Mouse (Mus musculus) embryonic stem cell, embryonic (primary cell): ENCODE measurements around the gene Kctd7.

ENCODE experiments used
- CTCF ChIA-PET, 4 experiments: fragments of 300-600 bp in 2 of 4; fragments of 350-600 bp in 2 of 4; sonication (Branson Sonifier 250); formaldehyde crosslinking; loops; one replicate each; lab custom pipeline; 2022; ENCODE audit warnings: inconsistent platforms in 2 of 4; lab: Charles Lee
- POLR2A ChIA-PET, 4 experiments: fragments of 300-600 bp in 2 of 4; fragments of 350-600 bp in 2 of 4; sonication (Branson Sonifier 250); formaldehyde crosslinking; loops; one replicate each; lab custom pipeline; 2022; ENCODE audit warnings: antibody characterized with exemption in 4 of 4, inconsistent platforms in 1 of 4; lab: Charles Lee

Gene Kctd7

DNA sequence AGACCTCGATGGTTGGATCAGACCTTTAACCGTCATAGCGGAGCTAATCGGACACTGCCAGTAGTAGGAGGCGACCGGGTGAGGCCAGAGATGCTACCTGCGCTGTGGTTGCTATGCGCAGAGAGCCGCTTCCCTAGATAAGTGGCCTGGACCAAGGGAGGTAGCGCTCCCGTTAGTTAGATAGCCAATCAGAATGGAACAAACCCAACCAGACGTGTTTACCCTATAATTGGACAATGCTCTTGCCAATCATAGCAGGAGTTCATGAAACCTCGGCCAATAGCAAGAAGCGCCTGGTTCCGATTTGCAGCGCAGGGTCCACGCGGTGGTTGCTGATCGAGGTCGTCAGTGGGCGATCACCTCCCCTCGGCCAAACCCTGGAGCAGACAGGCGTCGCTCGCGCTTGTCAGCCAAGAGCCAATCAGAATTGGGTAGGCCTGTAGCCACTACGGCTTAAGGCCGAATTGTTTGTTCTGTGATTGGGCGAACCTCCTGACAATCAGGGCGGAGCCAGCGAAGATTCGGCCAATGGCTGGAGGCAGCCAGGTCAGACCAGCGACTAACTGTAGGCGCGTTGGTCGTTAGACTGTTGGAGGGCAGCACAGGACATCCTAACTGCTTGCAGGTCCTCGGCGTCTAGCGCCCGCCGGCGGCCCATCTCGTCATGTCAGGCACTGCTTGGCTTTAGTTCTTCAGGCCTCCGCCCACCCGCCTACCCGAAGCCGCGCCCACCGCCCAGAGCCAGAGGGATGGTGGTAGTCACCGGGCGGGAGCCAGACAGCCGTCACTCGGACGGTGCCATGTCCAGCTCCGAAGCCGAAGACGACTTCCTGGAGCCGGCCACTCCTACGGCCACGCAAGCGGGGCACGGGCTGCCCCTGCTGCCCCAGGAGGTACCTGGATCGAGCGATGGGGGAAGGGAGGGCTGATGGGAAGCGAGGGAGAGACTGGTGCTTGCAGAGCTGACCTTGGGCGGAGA is at the start of gene Kctd7:
Gene Kctd7 (plus strand): TSS at position 528 of the 979 bp plus-strand sequence.
- POLR2A ChIA-PET = interaction anchor here in 3 of 4 experiments (0.6 to 2.7 kb wide), 11 partner anchors 12 to 234 kb away, joined by 3 to 10 read pairs (median 3); partner anchors contain the start of genes Sbds (in 2 of the 3) and Tyw1 (in 2 of the 3)
- CTCF ChIA-PET = interaction anchor here in 2 of 4 experiments (0.8 to 1.2 kb wide), 2 partner anchors 9 to 100 kb away, joined by 3 read pairs; no protein-coding TSS in a partner anchor

DNA sequence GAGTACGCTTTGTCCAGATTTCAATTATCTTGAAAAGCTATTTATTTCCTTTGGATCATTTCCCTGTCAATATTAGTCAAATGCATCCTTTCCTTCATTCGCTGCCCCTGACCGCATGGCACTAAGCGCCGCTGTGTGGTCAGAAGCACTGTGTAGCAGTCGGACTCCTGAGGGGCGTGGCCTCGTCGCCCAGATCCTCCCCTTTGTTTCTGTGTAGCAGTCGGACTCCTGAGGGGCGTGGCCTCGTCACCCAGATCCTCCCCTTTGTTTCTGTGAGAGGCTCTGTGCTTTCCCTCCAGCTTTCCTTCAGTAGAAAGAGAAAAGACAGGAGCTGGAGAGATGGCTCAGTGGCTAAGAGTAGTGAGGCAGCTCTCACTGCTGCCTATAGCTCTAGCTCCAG is 47.9 kb upstream of the Kctd7 start:
- ChIA-PET POLR2A (interaction anchor here (0.5 to 2.5 kb wide), 11 partner anchors 10 to 75 kb away, joined by 3 to 9 read pairs (median 4); partner anchors contain the start of gene Rabgef1 (in 1 of the 4)), CTCF (interaction anchor here (0.5 to 1.4 kb wide), 8 partner anchors 11 to 936 kb away, joined by 3 to 6 read pairs (median 3); no protein-coding TSS in a partner anchor)

GRCm38 (mm10) chr5:130097837-130098236 is 46.8 kb upstream of the Kctd7 start:
- CTCF ChIA-PET = interaction anchor here in 1 of 4 experiments (0.6 kb wide), 1 partner anchor 17 kb away, joined by 3 read pairs; no protein-coding TSS in a partner anchor
- POLR2A ChIA-PET = interaction anchor here in 1 of 4 experiments (2.5 kb wide), 1 partner anchor 74 kb away, joined by 9 read pairs; no protein-coding TSS in a partner anchor

GRCm38 (mm10) chr5:130101724-130102123 is 42.9 kb upstream of the Kctd7 start:
- POLR2A ChIA-PET = interaction anchor here in 3 of 4 experiments (0.7 to 1.9 kb wide), 5 partner anchors 10 to 170 kb away, joined by 3 to 5 read pairs (median 4); no protein-coding TSS in a partner anchor
- CTCF ChIA-PET = interaction anchor here in 2 of 4 experiments (0.7 to 1.4 kb wide), 2 partner anchors 13 to 197 kb away, joined by 4 read pairs; no protein-coding TSS in a partner anchor

DNA sequence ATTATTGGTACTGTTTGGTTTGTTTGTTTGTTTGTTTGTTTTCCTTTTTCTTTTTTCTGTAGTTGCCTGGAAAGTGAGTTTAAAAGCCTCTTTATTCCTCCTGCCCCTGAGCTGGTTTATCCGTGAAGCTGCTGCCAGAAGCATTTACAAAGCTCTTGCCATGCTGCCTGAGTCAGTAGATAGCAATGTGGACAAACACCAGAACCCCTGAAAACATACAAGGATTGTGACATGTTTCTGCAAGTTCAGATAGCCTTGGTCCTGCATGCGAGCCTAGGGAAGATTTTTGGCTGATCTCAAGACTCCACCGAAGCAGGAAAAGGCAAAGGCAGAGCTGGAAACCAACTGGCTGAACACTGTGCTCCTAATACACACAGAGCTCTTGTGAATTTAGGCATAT is 35.3 kb upstream of the Kctd7 start:
- ChIA-PET CTCF (no interaction called here), POLR2A (interaction anchor here in 1 of 4 experiments (1.0 kb wide), 1 partner anchor 20 kb away, joined by 3 read pairs; no protein-coding TSS in a partner anchor)

DNA sequence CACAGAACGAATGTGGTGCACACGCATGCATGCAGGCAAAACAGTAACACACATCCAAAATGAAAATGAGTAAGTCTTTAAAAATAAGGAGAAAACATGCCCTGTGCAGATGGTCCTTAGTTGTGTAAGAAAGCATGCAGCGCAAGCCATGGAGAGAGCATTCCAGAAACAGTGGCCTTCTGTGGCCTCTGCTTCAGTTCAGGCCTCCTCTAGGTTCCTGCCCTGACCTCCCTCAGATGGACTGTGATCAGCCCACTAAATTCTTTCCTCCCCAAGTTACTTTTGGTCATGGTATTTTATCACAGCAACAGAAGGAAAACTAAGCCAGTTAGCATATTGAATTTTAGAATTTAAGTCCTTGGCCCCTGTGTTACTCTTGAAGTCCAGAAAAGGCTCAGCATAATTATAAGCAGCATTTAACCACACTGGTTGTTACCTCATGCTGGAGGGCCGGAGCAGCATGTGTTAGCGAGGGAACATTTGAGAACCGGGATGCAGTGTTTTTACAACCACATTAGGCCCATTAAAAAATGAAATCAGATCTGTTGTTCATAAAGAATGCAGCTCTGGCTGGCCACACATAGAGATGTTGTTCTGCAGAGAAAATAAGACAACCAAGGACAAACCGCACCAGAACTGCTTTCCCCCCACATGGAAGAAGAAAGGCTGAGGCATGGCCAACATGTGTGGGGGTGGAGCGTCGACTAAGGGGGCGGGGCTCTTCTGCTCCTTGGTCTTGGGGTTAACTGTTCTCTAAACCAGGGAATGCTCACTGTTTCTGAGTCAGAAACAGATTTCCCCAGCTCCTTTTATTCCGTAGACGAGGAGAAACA is 33.8 kb upstream of the Kctd7 start:
- POLR2A ChIA-PET = no interaction called here
- CTCF ChIA-PET = no interaction called here

DNA sequence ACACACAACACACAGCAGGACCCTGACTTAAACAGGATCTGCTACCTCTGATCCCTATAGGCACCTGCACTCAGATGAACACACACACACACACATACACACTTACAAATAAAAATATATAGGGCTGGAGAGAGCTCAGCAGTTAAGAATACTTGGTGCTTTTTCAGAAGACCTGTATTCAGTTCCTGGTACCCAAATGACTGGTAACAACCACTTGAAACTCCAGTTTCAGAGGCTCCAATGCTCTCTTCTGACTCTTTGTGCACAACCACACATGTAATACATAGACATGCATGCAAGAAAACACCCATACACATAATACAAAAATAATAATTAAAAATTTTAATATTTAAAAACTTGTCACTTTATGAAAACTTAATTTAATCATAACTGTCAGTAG is 32.0 kb upstream of the Kctd7 start:
- ChIA-PET POLR2A (interaction anchor here in 2 of 4 experiments (0.6 to 1.4 kb wide), 5 partner anchors 9 to 434 kb away, joined by 3 to 4 read pairs (median 3); no protein-coding TSS in a partner anchor), CTCF (interaction anchor here in 2 of 4 experiments (0.6 kb wide), 2 partner anchors 19 to 57 kb away, joined by 3 to 4 read pairs; no protein-coding TSS in a partner anchor)

GRCm38 (mm10) chr5:130116116-130116515 is 28.5 kb upstream of the Kctd7 start:
- ChIA-PET POLR2A (interaction anchor here in 2 of 4 experiments (0.6 to 1.6 kb wide), 3 partner anchors 9 to 15 kb away, joined by 3 to 4 read pairs (median 4); no protein-coding TSS in a partner anchor), CTCF (no interaction called here)

DNA sequence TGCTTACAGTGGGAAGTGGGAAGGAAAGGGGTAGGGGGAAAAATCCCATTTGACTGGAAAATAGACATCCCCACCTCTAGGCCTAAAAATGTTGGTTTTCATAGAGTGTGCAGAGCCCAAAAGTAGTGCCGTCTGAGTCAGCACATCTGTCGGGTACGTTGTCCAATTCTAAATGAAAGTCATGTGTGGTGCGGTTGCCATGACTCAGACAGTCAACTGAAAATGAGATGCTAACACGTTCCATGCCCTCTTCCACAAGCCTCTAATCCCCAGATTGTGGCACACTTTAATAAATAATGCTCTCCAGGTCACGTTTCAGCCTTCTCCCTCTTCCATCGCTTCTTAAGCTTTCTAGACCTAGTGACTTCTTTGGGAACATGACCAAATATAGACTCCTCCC is 27.8 kb upstream of the Kctd7 start:
- CTCF ChIA-PET = interaction anchor here in 1 of 4 experiments (1.0 kb wide), 1 partner anchor 10 kb away, joined by 3 read pairs; no protein-coding TSS in a partner anchor
- POLR2A ChIA-PET = interaction anchor here in 1 of 4 experiments (0.9 to 1.6 kb wide), 3 partner anchors 12 to 21 kb away, joined by 3 to 4 read pairs (median 3); no protein-coding TSS in a partner anchor

DNA sequence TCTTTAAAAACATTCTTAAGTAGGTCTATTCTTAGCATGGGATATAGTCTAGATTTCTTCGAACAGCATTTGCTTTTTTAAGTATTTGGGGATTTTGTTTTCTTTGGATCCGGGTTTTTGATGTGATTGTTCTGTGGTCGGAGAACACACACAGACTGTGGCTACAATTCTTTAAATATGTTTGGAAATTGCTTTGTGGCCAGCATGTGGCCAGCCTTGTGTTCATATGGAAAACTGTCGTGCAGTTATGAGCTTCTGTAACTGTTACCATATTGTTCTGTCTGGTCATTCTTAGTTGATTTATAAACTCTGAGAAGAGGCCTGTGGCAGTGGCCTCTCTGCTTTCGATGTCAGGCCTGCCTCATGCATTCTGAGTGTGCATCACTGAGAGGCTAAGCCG is 26.7 kb upstream of the Kctd7 start:
- ChIA-PET POLR2A (interaction anchor here in 1 of 4 experiments (1.7 kb wide), 1 partner anchor 11 kb away, joined by 5 read pairs; no protein-coding TSS in a partner anchor), CTCF (interaction anchor here in 1 of 4 experiments (0.5 kb wide), 1 partner anchor 11 kb away, joined by 5 read pairs; no protein-coding TSS in a partner anchor)

DNA sequence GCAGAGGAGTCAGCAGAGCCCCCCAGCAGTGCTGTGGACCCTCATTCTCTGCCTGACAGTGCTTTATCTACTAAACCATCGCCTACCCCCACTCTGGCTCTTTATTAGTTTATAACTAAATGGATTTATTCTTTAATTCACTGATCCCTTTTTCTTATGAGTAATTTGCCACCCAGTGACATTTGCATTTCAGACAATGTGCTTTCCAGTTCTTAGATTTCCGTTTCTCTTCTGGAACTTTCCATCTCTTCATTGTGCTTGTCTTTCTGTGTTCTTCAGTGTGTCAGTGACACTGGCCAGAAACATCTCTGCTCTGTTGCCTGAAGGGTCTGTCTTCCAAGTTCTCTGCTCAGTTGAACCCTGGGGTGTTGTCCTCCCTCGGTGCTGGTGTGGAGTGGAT is 25.4 kb upstream of the Kctd7 start:
- CTCF ChIA-PET = no interaction called here
- POLR2A ChIA-PET = no interaction called here

GRCm38 (mm10) chr5:130120070-130120736 is 24.5 kb upstream of the Kctd7 start:
- ChIA-PET POLR2A (interaction anchor here in 2 of 4 experiments (0.6 to 1.6 kb wide), 6 partner anchors 10 to 500 kb away, joined by 3 to 7 read pairs (median 3); partner anchors contain the start of gene Kctd7 (in 1 of the 2)), CTCF (interaction anchor here in 2 of 4 experiments (0.5 to 0.8 kb wide), 2 partner anchors 21 to 136 kb away, joined by 8 read pairs; no protein-coding TSS in a partner anchor)

GRCm38 (mm10) chr5:130120904-130121303 is 23.8 kb upstream of the Kctd7 start:
- CTCF ChIA-PET = interaction anchor here in 2 of 4 experiments (0.5 to 0.8 kb wide), 3 partner anchors 21 to 136 kb away, joined by 5 to 8 read pairs (median 8); no protein-coding TSS in a partner anchor
- POLR2A ChIA-PET = interaction anchor here in 2 of 4 experiments (0.6 to 1.6 kb wide), 5 partner anchors 9 to 174 kb away, joined by 3 to 7 read pairs (median 3); partner anchors contain the start of gene Kctd7 (in 1 of the 2)

DNA sequence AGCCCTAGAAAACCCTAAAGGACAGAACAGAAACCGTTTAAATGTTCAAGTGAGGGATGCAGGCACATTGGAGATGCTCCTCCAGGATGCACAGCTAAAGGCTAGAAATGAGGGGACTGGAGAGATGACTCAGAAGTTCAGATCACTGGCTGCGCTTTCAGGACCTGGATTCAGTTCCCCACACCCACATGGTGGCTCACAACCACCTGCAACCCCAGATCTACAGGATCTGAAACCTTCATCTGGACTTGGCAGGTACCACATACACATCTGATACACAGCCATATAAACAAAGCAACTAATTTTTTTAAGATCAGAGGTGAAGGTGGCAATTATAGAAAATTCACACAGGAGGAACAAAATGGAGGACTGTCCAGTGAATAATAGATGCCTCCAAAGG is 22.3 kb upstream of the Kctd7 start:
- ChIA-PET CTCF (no interaction called here), POLR2A (interaction anchor here in 1 of 4 experiments (0.6 kb wide), 1 partner anchor 17 kb away, joined by 3 read pairs; no protein-coding TSS in a partner anchor)

DNA sequence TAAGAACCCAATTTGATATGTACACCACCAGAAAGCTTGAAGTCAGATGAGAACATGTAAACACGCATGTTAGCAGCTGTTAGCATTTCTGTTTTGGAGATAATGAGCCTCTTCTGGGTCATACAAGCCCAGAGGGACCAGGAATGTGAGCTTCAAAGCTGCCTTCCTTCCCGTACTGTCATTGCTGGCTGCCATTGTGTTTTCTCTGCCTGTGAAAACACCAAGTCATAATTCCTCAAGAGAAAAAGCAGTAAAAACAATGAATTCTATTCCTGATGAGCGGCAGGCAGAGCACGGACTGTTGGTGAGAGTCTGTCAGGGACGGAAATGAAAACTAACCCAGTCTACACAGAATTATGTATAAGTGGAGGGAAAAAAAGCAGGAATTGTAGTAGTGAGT is 20.4 kb upstream of the Kctd7 start:
- POLR2A ChIA-PET = no interaction called here
- CTCF ChIA-PET = no interaction called here

- ChIA-PET CTCF (interaction anchor here in 2 of 4 experiments (0.6 to 1.2 kb wide), 4 partner anchors 11 to 104 kb away, joined by 3 to 9 read pairs (median 4); no protein-coding TSS in a partner anchor), POLR2A (interaction anchor here in 3 of 4 experiments (0.6 to 1.7 kb wide), 12 partner anchors 8 to 337 kb away, joined by 3 to 6 read pairs (median 3); no protein-coding TSS in a partner anchor)
These were observed 15.8 kb upstream of the Kctd7 start for GRCm38 (mm10) chr5:130128686-130129523.
